Mouse (Mus musculus): Measurements from ENCODE around the gene Oasl2.

DNA sequence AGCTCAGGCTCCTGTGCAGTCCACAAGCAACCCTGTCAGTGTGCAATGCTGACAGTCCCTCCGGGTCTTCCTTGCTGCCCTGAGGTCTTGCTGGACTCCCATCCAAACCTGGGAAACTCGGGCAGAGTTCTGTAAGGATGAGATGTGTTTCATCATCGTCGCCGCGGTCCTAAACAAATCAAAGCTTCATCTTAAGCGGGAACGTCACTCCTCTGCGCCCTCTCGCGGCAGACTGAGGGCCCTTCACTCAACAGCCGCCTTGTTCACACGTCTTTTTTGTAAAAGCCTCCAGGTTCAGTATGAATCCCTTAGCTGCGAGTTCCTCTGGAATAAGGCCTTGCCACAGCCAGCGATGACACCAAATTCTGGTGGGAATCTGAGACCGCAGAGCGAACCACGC, 37.5 kb upstream of the Oasl2 start:
- TF ChIP-seq CTCF (IDR thresholded peaks at IDR 0.05; ENCODE audit: low read depth, low read length) = peak; percentile 52; the same call in 1 of the 2 replicates
- no peak for TF ChIP-seq GATA1 (IDR thresholded peaks at IDR 0.05; ENCODE audit: borderline replicate concordance, low read length)
